Mouse (Mus musculus): ENCODE results near the gene Vhl. TPM values are rescaled to one million over a fixed set of nuclear protein-coding genes. Genes with fewer than 3 reads are reported as not detected.

The Vhl gene
- total RNA-seq, 2 experiments from 2014 or later = 5.1 to 5.9 TPM

DNA sequence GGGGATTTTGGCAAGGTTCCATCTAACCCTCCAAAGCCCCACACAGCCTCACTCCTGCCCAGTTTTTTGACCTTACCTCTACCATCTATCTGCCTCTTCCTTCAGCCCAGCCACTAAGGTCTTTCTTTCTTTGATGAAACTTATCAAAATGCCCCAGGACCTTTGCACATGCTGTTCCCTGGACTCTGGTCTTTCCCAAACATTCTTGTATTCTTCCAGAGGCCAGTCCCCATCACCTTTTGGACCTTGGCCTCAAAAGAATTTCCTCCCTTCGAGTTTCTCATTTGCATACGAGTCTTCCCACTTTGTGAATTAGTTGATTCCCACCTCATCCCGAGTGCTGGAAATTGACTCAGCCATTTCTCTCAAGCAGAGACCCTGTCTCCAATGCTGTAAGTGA, 31.7 kb downstream of the Vhl start:
- DNase-seq = no peak
- no peak overlapping the region for H3K4me3 ChIP-seq
- TF ChIP-seq CTCF (IDR thresholded peaks at IDR 0.05) = no peak
- intact Hi-C loops (cut with DNase I) = no loop called here
- peak overlapping the region; percentile 8; the same call in 1 of the 2 replicates for H3K27ac ChIP-seq

DNA sequence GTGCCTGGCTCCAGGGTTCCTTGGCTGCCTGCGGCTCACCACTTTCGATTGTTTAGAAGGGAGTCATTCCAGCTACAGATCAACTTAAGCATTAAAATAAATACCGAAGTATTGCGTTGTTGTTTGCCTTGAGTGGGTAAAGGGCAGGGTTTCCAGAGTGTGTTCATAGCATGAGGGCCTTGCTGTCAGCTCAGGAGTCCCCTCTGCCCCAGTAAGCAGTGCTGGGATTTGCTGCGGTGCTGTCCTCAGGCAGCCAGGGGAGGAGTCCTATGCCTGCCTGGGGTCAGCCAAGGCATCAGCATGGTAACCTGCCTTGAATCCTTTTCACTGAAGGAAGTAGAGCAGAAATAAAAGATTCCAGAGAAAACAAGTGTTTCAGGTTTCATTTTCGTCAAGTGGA, 33.1 kb downstream of the Vhl start:
- intact Hi-C loops (cut with DNase I) = no loop called here
- DNase-seq = no peak
- no peak overlapping the region for H3K4me3 ChIP-seq
- TF ChIP-seq CTCF (IDR thresholded peaks at IDR 0.05) = no peak
- H3K27ac ChIP-seq = peak overlapping the region; percentile 59

GRCm38 (mm10) chr6:113658226-113658625, 34.5 kb downstream of the Vhl start:
- DNase-seq = peak; percentile 35

GRCm38 (mm10) chr6:113659648-113660491, 36.1 kb downstream of the Vhl start:
- no peak for TF ChIP-seq CTCF (IDR thresholded peaks at IDR 0.05)

More at GRCm38 (mm10) chr6:113658226-113658625, 34.5 kb downstream of the Vhl start:
- TF ChIP-seq CTCF (IDR thresholded peaks at IDR 0.05) = no peak
- peak overlapping the region; percentile 70 for H3K27ac ChIP-seq
- H3K4me3 ChIP-seq = no peak overlapping the region
- intact Hi-C loops (cut with DNase I) = no loop called here

DNA sequence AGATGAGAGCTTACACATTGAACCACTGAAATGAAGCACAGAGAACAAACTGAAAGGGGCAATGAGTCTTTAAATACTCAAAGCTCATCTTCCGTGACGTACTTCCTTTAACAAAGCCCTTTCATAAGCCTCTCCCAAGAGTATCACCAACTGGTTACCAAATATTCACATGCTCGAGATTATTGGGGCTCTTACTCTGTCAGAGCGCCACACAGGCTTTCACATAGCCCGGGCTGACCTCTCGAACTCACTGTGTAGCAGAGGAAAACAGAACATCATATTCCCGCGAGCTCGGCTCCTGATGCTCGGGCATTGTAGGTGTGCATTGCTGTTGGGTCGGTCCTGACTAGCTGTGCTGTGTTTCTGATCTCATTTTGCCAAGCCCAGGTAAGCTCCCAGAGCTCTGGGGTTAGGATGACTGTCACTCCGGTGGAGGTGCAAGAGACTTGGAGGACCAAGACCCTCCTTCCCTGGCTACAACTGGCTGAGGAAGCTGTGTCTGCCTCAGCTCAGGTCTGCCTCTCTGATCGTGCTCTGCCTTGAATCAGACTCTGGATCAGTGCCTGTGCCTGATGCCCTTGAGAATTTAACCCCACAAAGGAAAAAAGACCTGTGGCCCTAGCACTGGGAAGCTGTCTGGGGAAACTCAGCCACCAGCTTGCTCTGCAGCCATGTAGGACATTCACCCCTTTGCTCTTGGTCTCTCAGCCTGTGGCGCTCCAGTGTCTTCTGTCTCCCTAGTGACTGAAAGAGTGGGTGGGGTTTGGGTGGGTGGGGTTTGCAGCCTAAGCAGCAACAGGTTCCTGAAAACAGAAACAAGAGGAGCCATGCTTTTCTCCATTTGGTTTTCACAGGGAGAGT, 37.0 kb downstream of the Vhl start:
- TF ChIP-seq CTCF (IDR thresholded peaks at IDR 0.05) = no peak
- intact Hi-C loops (cut with DNase I) = no loop called here
- H3K4me3 ChIP-seq = peak overlapping the region; percentile 11; the same call in 1 of the 2 replicates
- H3K27ac ChIP-seq = peak overlapping the region; percentile 70
- no peak for DNase-seq

More at GRCm38 (mm10) chr6:113659648-113660491, 36.1 kb downstream of the Vhl start:
- intact Hi-C loops (cut with DNase I) = no loop called here
- H3K27ac ChIP-seq = peak overlapping the region; percentile 70
- no peak for DNase-seq
- H3K4me3 ChIP-seq = no peak overlapping the region

DNA sequence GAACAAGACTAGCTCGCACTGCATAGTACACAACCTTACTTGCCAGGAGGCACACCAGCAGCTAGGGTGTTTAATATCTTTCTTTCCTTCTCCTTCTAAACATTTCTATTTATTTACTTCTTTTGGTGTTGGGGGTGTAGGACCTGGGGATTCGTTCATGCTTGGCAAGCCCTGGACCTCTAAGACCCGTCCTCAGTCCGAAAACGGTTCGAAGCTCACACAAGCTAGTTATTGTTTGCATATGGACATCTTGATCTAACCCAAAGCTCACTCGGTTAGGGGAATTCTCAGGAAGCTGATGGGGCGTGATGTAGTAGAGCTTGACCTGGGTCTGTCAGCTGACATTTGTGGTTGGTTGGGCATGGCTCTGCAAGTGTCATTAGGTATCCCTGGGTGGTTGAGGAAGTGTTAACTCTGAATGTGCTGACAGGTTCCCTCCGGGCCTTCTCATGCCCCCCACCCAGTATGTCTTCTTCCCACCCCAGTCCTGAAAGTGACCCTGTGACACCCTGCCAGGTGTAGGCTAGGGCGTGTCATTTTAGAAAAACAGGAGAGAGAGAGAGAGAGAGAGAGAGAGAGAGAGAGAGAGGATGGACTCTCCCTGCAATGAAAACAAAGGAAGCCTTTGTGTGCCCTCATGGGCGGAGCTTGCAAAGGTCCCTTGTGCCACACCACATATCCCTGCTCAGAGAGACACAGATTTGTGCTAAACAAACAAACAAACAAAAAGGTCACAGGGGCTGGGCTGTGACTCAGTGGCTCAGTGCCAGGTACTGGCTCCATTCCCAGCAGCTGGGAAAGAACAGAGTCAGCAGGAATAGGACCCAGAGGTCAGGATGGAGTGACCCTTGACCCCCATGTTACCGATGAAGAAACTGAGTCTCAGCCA, 37.8 kb downstream of the Vhl start:
- peak overlapping the region; percentile 70 for H3K27ac ChIP-seq
- intact Hi-C loops (cut with DNase I) = no loop called here
- DNase-seq = peak; percentile 60
- no peak overlapping the region for H3K4me3 ChIP-seq
- no peak for TF ChIP-seq CTCF (IDR thresholded peaks at IDR 0.05)

GRCm38 (mm10) chr6:113662964-113663700, 39.4 kb downstream of the Vhl start:
- intact Hi-C loops (cut with DNase I) = no loop called here
- Histone ChIP-seq H3K27ac (peak overlapping the region; percentile 16; the same call in 1 of the 2 replicates), H3K4me3 (no peak overlapping the region)
- no peak for DNase-seq
- TF ChIP-seq CTCF (IDR thresholded peaks at IDR 0.05) = no peak; the same call in 1 of the 2 replicates

- DNase-seq = no peak
- H3K4me3 ChIP-seq = no peak overlapping the region
- no peak overlapping the region for H3K27ac ChIP-seq
- no peak for TF ChIP-seq CTCF (IDR thresholded peaks at IDR 0.05)
- intact Hi-C loops (cut with DNase I) = no loop called here
These were observed 40.5 kb downstream of the Vhl start for GRCm38 (mm10) chr6:113664305-113664704.

GRCm38 (mm10) chr6:113667611-113668122, 43.9 kb downstream of the Vhl start:
- H3K4me3 ChIP-seq = no peak overlapping the region
- intact Hi-C loops (cut with DNase I) = no loop called here
- H3K27ac ChIP-seq = peak overlapping the region; percentile 72
- DNase-seq = no peak
- no peak for TF ChIP-seq CTCF (IDR thresholded peaks at IDR 0.05)

DNA sequence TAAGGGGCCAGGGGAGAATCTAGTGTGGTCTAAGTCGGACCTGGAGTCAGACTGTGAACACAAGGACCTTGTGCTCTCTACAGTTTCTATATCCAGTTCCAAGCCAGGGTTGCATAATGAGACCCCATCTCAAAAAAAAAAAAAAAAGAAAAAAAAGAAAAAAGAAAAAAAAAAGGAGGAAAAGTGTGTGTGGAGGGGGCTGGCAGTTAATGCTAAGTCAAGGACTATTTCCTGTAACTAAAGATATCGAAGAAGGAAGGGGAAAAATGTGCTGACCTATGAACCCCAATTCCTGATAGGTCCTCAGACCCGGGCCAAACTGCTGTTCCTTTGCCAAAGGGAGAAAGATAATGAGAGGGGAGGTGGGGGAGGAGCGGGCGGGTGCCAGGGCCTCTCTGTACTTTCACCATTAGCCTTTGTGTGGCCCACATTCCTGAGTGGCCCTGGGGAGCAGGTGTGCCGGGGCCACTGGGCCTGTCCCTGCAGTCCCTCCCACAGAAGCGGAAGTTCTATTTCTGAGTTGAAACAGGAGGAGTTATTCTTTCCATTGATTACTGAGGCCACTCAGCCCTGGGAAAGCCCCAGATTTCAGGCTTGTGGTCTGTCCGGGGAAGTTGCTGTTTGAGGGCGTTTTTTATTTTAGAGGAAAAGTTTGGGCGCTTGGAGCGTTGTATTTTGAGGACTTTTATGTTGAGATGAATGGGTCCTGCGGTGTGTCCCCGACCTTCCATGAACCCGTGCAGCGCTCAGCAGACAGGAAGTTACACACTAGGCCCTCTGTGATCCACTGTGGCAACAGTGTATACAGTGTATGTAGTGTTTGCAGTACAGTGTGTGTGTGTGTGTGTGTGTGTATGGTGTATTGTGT, 44.8 kb downstream of the Vhl start:
- TF ChIP-seq CTCF (IDR thresholded peaks at IDR 0.05) = no peak
- H3K27ac ChIP-seq = peak overlapping the region; percentile 72
- DNase-seq = peak; percentile 55
- 0 out of 2 replicates have a peak overlapping the region, but pooled peaks have one; percentile 13 for H3K4me3 ChIP-seq
- intact Hi-C loops (cut with DNase I) = no loop called here
